Mouse (Mus musculus): ENCODE measurements around the gene Nprl2. TPM values are rescaled to one million over a fixed set of nuclear protein-coding genes. Genes with fewer than 3 reads are reported as not detected.

Gene Nprl2
- total and polyA plus RNA-seq, 3 experiments, result 23.2 to 30.2 TPM; not detected in 1

DNA sequence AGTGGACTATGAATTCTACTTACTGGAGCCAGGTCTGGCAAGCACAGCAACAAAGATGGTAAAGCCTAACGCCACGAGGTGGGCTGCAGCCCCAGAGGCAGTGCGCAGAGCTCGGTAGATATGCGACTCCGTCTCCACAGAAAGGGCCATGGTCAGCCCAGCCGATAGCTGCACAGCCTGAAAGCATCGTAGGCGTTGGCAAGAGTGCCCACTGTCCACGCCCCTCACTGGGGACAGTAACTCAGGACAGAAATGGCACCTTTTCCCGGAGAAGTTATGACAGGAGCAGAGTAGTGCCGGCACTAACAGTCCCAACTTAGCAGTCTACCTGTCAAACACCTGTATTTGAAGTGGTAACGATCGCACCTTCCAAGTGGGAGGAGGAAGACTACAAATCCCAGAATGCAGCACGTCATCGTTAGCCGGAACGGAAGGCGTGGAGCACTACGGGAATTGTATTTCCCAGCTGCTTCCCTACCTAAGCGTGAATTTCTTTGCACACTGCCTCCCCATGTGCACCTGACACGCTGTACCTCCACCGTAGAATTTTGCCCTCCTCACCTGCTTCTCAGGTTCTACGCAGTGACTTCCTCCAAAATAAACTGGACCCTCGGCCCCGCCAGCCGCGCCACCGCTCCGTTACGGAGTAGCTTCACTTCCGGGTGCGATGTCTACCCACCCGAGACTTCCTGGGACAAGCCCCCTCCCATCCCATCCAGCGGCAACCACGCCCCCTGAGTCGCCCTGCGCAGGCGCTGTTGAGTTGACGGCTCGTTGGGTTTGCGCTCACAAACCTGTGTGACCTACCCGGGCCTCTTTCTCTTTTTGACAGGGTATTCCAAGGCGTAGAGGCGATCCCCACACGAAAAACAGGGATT, at the start of gene Nprl2, which contains the start of gene Cyb561d2 (continued):
- TF ChIP-seq RAD21 (IDR thresholded peaks at IDR 0.05; ENCODE audit: low read depth, low read length) (no peak), BHLHE40 (IDR thresholded peaks at IDR 0.05; ENCODE audit: borderline replicate concordance, low read depth, low read length) (no peak), MYB (IDR thresholded peaks at IDR 0.05; ENCODE audit: low read depth, low read length) (peak; percentile 57; the same call in 1 of the 2 replicates), E2F4 (IDR thresholded peaks at IDR 0.05; ENCODE audit: borderline replicate concordance, low read depth, low read length) (no peak)

DNA sequence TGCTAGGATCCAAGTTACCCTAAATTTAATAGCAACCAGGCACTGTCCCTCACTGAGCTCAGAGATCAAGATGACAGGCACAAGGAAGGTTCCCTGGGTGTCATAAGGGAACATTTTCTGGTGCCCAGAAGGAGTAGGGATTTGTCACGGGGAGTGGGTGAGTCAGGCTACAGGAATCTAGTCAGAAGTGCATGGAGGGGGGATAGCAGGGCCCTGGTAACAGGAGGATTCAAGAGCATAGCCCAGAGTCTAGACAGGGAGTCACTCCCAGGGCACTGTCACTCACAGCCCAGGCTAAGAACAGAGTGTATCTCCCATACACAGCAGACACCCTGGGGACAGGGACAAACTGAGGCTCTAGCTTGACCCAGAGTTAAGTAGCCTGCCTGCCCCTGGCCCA, 48.5 kb upstream of the Nprl2 start:
- no peak for DNase-seq (ENCODE audit: low read depth, low spot score)
- peaks cover 0 to 6% of the 10 kb centered on the region in 2 experiments; a peak in 2 of 4 replicates for H3K4me1 ChIP-seq (ENCODE audit: control insufficient read depth in 1 of 2, insufficient read depth in 2 of 2, low read length in 2 of 2)
- no peaks in the 10 kb centered on the region for H3K9me3 ChIP-seq (replicated peaks; ENCODE audit: insufficient read depth, low read length)
- no peaks in the 10 kb centered on the region for H3K79me2 ChIP-seq (ENCODE audit: control insufficient read depth, insufficient read depth, low read length, poor library complexity)
- no peak overlapping the region for H3K9ac ChIP-seq (ENCODE audit: control insufficient read depth, low read depth, low read length, poor library complexity, severe bottlenecking)
- H3K36me3 ChIP-seq (ENCODE audit: control insufficient read depth in 1 of 2, insufficient read depth in 2 of 2, low read length in 2 of 2), result peaks cover 0 to 4% of the 10 kb centered on the region in 2 experiments; a peak in 1 of 4 replicates
- H3K4me3 ChIP-seq (ENCODE audit: control insufficient read depth in 1 of 2, insufficient read depth in 1 of 2, low read depth in 2 of 2, low read length in 2 of 2), result no peak overlapping the region
- no peak overlapping the region for H3K27ac ChIP-seq (ENCODE audit: control insufficient read depth, low read depth, low read length)
- peaks cover 0 to 2% of the 10 kb centered on the region in 2 experiments; a peak in 2 of 4 replicates for H3K27me3 ChIP-seq (ENCODE audit: control insufficient read depth in 1 of 2, insufficient read depth in 2 of 2, low read length in 2 of 2)
- TF ChIP-seq KAT2A (conservative IDR thresholded peaks at IDR 0.05; ENCODE audit: low read depth, low read length) (no peak), MAX (IDR thresholded peaks at IDR 0.05; ENCODE audit: low read length) (no peak), JUND (IDR thresholded peaks at IDR 0.05; ENCODE audit: low read depth, low read length) (no peak), USF2 (IDR thresholded peaks at IDR 0.05; ENCODE audit: borderline replicate concordance in 1 of 2, insufficient read depth in 1 of 2, low read depth in 1 of 2, low read length in 2 of 2) (no peak), RAD21 (IDR thresholded peaks at IDR 0.05; ENCODE audit: low read depth, low read length) (no peak), SMC3 (IDR thresholded peaks at IDR 0.05; ENCODE audit: low read depth, low read length) (no peak), TAL1 (IDR thresholded peaks at IDR 0.05; ENCODE audit: low read length) (no peak), GATA1 (IDR thresholded peaks at IDR 0.05; ENCODE audit: low read depth, low read length) (no peak), MEF2A (IDR thresholded peaks at IDR 0.05; ENCODE audit: extremely low read depth, insufficient replicate concordance, low read depth, low read length, poor library complexity, severe bottlenecking) (no peak), CTCF (IDR thresholded peaks at IDR 0.05 in 2 of 3, conservative IDR thresholded peaks at IDR 0.05 in 1 of 3; ENCODE audit: control insufficient read depth in 1 of 3, insufficient read depth in 1 of 3, low read depth in 2 of 3, low read length in 3 of 3, poor library complexity in 1 of 3, severe bottlenecking in 1 of 3) (no peak), ZNF384 (IDR thresholded peaks at IDR 0.05; ENCODE audit: low read depth, low read length) (no peak), ZMIZ1 (IDR thresholded peaks at IDR 0.05; ENCODE audit: low read depth, low read length) (no peak), RCOR1 (IDR thresholded peaks at IDR 0.05; ENCODE audit: low read depth, low read length) (no peak), NELFE (IDR thresholded peaks at IDR 0.05; ENCODE audit: low read depth, low read length) (no peak), NRF1 (IDR thresholded peaks at IDR 0.05; ENCODE audit: insufficient read depth, low read depth, low read length, poor library complexity, severe bottlenecking) (no peak), UBTF (IDR thresholded peaks at IDR 0.05; ENCODE audit: borderline replicate concordance, insufficient read depth, low read depth, low read length) (no peak), BHLHE40 (IDR thresholded peaks at IDR 0.05; ENCODE audit: borderline replicate concordance, low read depth, low read length) (no peak)

All from MEL (cell line).